Mouse (Mus musculus): ENCODE measurements at regions not wholly inside any gene's neighbourhood (a gene's known extent, or its start where the extent isn't known, plus 50 kb on each side); places are given as distances from the start of the nearest gene placed in this dataset.

DNA sequence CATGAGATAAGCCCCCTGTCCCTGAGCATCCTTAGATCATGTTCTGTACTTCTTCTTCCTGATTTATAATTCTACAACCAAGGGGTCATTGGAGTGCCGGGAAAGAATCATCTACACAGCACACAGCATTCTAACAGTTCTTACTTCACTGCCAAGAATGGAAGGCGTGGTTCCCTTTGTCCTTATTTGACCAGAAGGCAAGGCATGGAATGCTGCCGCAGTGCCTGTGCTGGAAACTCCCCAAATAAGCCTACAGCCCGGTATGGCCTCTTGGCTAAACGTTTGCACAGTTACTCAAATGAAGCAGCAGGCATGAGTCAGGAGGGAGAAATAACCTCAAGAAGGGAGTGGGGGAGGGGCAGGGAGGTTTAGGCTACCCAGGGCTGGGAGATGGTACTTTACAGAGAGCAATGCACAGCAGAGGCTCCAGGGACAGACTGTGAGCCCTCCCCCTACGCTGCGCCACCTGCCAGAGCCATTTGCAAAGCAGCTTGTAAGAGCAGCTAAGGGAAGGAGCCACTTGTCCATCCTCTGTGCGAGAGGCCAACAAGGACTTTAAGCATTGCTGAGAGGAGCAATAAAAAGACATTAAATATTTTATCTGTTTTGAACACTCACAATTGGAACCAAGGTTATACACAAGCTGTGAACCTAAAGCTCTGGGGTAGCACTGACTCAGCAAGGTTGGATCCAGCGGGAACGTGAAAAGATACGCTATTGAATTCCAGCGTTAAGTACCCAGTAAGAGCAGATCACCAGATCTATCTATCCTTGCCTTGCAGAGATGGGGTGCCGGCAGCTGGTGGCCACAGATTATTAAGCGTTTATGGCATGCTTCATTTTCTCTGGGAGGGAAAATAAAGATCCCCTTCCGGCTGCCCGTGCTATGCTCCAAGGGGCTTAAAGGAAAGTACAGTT is 104.2 kb upstream of the Klf7 start:
- ATAC-seq (replicated peaks; ENCODE audit: insufficient number of reproducible peaks, low FRiP score, low TSS enrichment, poor library complexity, severe bottlenecking): no peak

DNA sequence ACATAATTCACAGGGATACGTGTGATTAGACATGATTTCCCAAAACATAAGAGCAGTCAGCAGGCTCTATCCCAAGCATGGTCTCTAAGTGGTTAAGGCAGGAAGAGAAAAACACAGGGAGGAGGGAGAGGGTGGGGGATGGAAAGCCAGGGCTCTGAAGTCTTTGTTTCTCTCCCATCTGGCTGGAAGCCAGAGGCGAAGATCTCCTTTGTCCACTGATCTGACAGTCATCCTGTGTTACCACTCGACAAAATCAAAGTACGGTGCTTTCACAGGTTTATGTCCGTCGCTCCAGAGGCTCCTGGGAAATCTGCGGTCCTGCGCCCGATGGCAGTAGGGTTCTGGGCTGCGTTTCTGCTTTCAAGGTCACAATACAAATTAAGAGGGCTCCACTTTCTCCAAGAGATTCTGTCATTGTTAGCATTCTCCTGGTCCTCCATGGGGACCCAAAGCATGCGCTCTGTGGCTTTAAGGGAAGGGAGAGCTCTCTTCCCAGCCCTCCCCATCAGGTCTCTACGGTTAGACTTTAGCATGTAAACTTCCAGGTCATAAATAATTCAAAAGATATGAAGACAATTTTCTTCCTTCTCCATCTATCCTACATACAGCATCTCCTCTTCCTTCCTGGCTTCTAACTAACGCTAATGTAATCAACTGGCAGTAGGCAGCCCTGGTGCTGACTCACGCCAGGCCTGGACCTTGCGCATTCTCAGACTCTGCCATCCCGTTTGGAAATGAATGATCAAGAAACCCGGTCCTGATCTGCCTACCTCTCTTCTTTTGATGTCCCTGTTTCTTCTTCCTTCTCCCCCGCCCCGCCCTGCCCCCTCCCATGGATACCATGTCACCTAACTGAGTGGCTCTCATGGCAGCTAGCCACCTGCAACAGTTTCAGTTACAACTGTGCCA is 102.0 kb upstream of the Klf7 start:
- ATAC-seq (replicated peaks; ENCODE audit: insufficient number of reproducible peaks, low FRiP score, low TSS enrichment, poor library complexity, severe bottlenecking): no peak

GRCm38 (mm10) chr1:64222475-64222874 is 100.4 kb upstream of the Klf7 start:
- ATAC-seq (replicated peaks; ENCODE audit: insufficient number of reproducible peaks, low FRiP score, low TSS enrichment, poor library complexity, severe bottlenecking): no peak

- no peak for ATAC-seq (replicated peaks; ENCODE audit: insufficient number of reproducible peaks, low FRiP score, low TSS enrichment, poor library complexity, severe bottlenecking)
These were observed 98.4 kb upstream of the Klf7 start for GRCm38 (mm10) chr1:64220486-64220885.

GRCm38 (mm10) chr1:64220040-64220439 is 98.0 kb upstream of the Klf7 start:
- no peak for ATAC-seq (replicated peaks; ENCODE audit: insufficient number of reproducible peaks, low FRiP score, low TSS enrichment, poor library complexity, severe bottlenecking)

DNA sequence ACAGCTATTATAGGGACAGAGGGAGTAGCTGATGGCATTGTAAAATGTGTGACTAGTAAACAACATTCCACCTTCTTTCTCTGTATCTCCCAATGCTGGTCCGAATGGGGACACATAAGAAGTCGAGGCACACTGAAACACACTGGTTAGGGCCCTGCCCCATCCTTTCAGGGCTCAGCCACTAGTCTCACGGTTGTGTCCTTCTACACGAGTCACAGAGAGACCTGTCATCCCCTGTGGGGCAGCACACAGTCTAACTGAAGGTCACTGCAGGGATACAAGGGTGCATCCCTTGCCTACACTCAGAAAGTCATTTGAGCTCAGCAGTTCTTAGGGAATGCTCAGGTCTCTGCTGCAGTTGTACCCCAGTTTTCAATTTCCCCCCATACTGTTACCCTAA is 93.6 kb upstream of the Klf7 start:
- ATAC-seq (replicated peaks; ENCODE audit: insufficient number of reproducible peaks, low FRiP score, low TSS enrichment, poor library complexity, severe bottlenecking): no peak

DNA sequence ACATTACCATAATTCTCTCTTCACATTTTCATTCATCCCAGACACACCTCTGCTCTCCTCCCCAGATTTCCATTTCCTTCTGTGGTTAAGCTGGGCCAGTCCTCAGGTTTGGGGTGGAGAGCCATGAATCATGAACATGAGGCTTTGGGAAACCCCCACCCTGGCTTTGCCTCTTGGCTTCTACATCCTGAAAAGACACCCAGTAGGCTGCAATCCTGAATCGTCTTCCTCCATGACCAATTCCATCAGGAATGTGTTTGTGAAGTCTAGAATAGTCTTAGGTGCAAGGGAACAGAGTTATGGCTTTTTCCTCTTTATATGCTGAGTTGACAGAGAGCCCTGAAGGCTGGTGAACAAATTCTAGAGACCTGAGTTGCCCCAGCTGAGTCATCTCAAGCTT is 87.0 kb upstream of the Klf7 start:
- no peak for ATAC-seq (replicated peaks; ENCODE audit: insufficient number of reproducible peaks, low FRiP score, low TSS enrichment, poor library complexity, severe bottlenecking)

- no peak for ATAC-seq (replicated peaks; ENCODE audit: insufficient number of reproducible peaks, low FRiP score, low TSS enrichment, poor library complexity, severe bottlenecking)
These were observed 78.4 kb upstream of the Klf7 start for GRCm38 (mm10) chr1:64200387-64201023.

DNA sequence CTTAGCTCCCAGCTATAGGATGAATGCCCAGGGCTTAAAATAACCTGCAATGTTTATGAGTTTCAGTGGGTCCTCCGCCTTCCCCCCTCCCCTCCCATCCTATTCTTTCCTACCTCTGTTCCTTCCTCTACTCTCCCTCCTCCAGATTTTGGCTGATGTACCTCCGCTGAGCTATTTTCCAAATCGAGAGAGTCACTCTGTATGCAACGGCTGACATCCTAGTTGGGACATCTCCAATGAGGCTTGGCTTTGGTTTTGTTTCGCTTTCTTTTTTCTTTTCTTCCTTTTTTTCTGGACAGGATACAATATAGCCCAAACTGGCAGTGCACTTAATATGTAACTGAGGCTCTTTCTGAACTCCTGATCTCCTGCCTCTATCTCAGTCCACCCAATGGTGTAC is 76.7 kb upstream of the Klf7 start:
- no peak for ATAC-seq (replicated peaks; ENCODE audit: insufficient number of reproducible peaks, low FRiP score, low TSS enrichment, poor library complexity, severe bottlenecking)

GRCm38 (mm10) chr1:64198322-64198721 is 76.2 kb upstream of the Klf7 start:
- ATAC-seq (replicated peaks; ENCODE audit: insufficient number of reproducible peaks, low FRiP score, low TSS enrichment, poor library complexity, severe bottlenecking): no peak; the same call in 1 of the 2 replicates

GRCm38 (mm10) chr1:64195970-64196491 is 73.9 kb upstream of the Klf7 start:
- no peak for ATAC-seq (replicated peaks; ENCODE audit: insufficient number of reproducible peaks, low FRiP score, low TSS enrichment, poor library complexity, severe bottlenecking)

DNA sequence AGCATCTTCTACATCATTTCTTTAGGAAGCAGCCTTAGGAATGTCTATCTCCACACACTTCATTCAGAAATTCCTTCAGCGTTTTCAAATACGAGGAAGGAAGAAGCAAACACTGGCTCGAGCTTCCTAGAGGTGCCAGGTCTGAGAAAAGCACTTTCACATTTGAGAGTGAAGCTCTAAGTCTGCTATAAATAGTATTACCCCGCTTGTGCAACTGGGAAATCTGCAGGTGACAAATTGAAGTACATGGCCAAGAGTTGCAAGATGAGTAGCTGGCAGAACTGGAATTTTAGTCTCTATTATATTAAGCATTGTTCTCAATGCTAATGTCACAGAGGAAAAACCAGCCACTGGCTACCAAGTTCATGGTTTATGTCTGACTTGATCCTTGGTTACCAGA is 73.2 kb upstream of the Klf7 start:
- ATAC-seq (replicated peaks; ENCODE audit: insufficient number of reproducible peaks, low FRiP score, low TSS enrichment, poor library complexity, severe bottlenecking): no peak

DNA sequence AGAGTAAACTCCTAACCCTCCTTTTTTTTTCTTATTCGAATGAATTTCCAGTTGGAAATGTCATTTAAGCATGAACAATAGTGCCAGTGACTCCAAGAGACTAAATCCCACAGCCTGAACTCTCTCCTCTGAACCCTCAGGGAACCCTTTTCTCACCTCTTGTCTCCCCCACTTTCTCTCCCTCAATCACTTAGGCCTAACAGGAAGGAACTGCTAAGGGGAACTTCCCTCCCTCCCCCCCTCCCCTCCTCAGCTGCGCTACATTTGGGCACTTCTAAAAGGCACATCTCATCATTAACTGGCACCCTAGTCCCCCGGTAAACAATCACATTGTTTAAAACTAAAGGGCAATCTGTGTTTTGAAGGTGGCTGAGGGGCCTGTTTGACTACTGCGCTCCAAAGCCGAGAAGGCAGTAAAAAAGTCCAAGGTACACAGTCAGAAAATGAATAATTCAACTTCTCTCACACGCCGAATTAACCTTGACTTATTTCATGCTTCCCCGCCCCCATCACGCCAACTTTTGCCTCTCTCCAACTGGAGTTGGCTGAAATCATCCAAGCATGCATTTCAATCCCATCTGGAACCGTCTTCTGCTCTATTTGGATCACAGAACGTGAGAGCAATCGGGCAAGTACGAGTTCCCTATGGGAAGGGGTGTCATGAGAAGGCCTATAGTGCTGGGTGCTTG is 71.2 kb upstream of the Klf7 start:
- ATAC-seq (replicated peaks; ENCODE audit: insufficient number of reproducible peaks, low FRiP score, low TSS enrichment, poor library complexity, severe bottlenecking): no peak

GRCm38 (mm10) chr1:64192736-64193135 is 70.7 kb upstream of the Klf7 start:
- no peak for ATAC-seq (replicated peaks; ENCODE audit: insufficient number of reproducible peaks, low FRiP score, low TSS enrichment, poor library complexity, severe bottlenecking)

- no peak for ATAC-seq (replicated peaks; ENCODE audit: insufficient number of reproducible peaks, low FRiP score, low TSS enrichment, poor library complexity, severe bottlenecking)
These were observed 69.4 kb upstream of the Klf7 start for GRCm38 (mm10) chr1:64191242-64192220.

DNA sequence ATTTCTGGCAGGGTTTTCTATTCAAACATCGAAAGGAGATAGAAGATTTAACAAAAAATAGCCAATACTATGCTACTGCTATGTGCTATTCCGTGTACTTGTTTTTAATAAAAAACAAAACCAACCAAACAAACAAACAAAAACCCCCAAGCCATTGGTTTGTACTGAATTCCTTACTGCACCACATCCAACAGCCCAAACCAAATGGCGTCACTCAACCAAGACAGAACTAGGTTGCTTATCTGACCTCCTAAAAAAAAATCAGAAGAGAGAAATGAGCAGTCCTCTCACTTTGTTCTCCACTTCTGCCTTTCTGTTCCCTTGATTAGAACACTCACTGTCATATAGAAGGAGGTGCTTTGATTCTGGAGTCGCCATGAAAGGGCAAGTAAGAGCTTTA is 68.6 kb upstream of the Klf7 start:
- no peak for ATAC-seq (replicated peaks; ENCODE audit: insufficient number of reproducible peaks, low FRiP score, low TSS enrichment, poor library complexity, severe bottlenecking)

DNA sequence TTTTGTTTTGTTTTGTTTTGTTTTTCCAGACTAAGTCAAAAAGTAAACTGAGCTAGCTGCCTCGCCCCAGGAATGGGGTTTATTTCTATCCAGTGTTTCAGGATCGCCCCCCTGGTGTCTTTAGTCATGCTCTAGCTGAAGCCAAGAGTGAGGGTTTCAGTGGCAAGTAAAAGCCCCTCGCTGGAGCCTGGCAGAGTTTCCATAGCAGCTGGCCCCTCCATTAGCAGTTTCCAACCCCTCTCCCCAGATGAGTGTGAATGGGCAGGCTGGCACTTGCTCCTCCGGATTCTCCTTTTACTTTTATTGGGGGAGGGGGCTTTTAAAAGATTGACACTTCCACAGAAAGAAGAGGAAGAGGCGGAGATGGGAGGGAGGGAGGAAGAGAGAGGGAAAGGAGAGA is 68.0 kb upstream of the Klf7 start:
- ATAC-seq (replicated peaks; ENCODE audit: insufficient number of reproducible peaks, low FRiP score, low TSS enrichment, poor library complexity, severe bottlenecking): no peak
